ENCODE assay signal across 8 mouse cellular contexts in genomic region chr13:23533560-23534367, GRCm38 (mm10). TPM values are rescaled to one million over a fixed set of nuclear protein-coding genes. Genes with fewer than 3 reads are reported as not detected.
DNase-seq lines count a peak whose midpoint lies in the region; ATAC-seq lines count a peak whose summit lies in the region.
"Not testable (repeated sequence)": the region's sequence is repeated elsewhere in the genome, so short reads cannot be mapped to it uniquely, and the experiment has no call there.

Gene Hist1h2af, plus strand, starts transcription at chr13:23533906.

- peak; percentile 38 for ATAC-seq in intestine, embryonic 14.5 days (replicated peaks; ENCODE audit: low FRiP score, low TSS enrichment, low read depth)

- not testable (repeated sequence) for H3K9me3 ChIP-seq in intestine, embryonic 14.5 days (ENCODE audit: control insufficient read depth, low read length)

- H3K4me1 ChIP-seq in intestine, embryonic 14.5 days (replicated peaks; ENCODE audit: control insufficient read depth, insufficient read depth, low read length), result peaks cover 24% of the 10 kb centered on the region

- peak within 1 kb of the TSS; percentile 70 for H3K4me2 ChIP-seq in intestine, embryonic 14.5 days (ENCODE audit: low read length)

- H3K9ac ChIP-seq in intestine, embryonic 14.5 days (ENCODE audit: low read length), result peak within 1 kb of the TSS; percentile 92

- peak within 1 kb of the TSS; percentile 54 for H3K4me3 ChIP-seq in intestine, embryonic 14.5 days (ENCODE audit: low read depth, low read length)
- peak within 1 kb of the TSS; percentile 41 for H3K4me3 ChIP-seq in macrophage (ENCODE audit: inconsistent target)

- peak; percentile 56 to 84 for DNase-seq in adrenal gland, adult (ENCODE audit: inconsistent age in 2 of 2, low spot score in 1 of 2)
- DNase-seq in embryo, embryonic 10.5 days (ENCODE audit: low spot score), result peak; percentile 95
- DNase-seq in gastrocnemius, postnatal 4 days (ENCODE audit: low spot score in 2 of 2), result peak in 1 of 2 experiments; percentile 64
- peak; percentile 85 for DNase-seq in intestine, embryonic 14.5 days (ENCODE audit: low spot score)
- peak; percentile 69 to 82 for DNase-seq in left cerebral cortex, postnatal 10 days (ENCODE audit: extremely low spot score in 1 of 2, low spot score in 2 of 2)
- DNase-seq in right cerebral cortex, adult 2 months (ENCODE audit: low spot score in 2 of 2), result peak; percentile 75 to 83
- DNase-seq in urinary bladder, postnatal 25 days (ENCODE audit: low spot score), result peak; percentile 40

- not testable (repeated sequence) for H3K36me3 ChIP-seq in intestine, embryonic 14.5 days (ENCODE audit: control insufficient read depth, insufficient read depth, low read length); macrophage (ENCODE audit: inconsistent target)

- under 1% methylated on average over 26 of the region's 53 CpGs for WGBS in intestine, embryonic 14.5 days
- WGBS in macrophage (ENCODE audit: missing documents), result 4% methylated on average over 12 of the region's 53 CpGs

- H3K27ac ChIP-seq in intestine, embryonic 14.5 days (ENCODE audit: low read depth), result peak within 1 kb of the TSS; percentile 99
- H3K27ac ChIP-seq in macrophage, result peak within 1 kb of the TSS; percentile 91

- H3K27me3 ChIP-seq in intestine, embryonic 14.5 days (replicated peaks; ENCODE audit: control insufficient read depth, insufficient read depth, low read length), result not testable (repeated sequence)

- intact Hi-C loops in left cerebral cortex, postnatal 10 days (cut with DNase I), result not testable (repeated sequence)

- H3K79me2 ChIP-seq in macrophage (ENCODE audit: inconsistent target), result not testable (repeated sequence)

RNA-seq across cellular contexts. Expression of gene Hist1h2af, which starts in this region (rescaled TPM):
- total RNA-seq in gastrocnemius, postnatal 4 days (2021), result 100 to 1,000 TPM; 329 to 395 TPM
- 12.1 and 15.7 TPM in 2 replicates for polyA plus RNA-seq in intestine, embryonic 14.5 days (2014; fragmentation: Nextera tagmentation; extraction: Ambion mirVana)
- 10 to 100 TPM; 27.0 to 28.3 TPM for total RNA-seq in left cerebral cortex, postnatal 10 days (2021)
- total RNA-seq in macrophage (2018; cell fraction: chromatin; rRNA removed), result 10 to 100 TPM in 2 of 26 experiments, 1 to 10 TPM in 5, not detected in 19; 3.1 to 25.0 (median 5.3) TPM
- total RNA-seq in macrophage (2018; cell fraction: cytosol; rRNA removed), result 10 to 100 TPM in 15 of 26 experiments, 1 to 10 TPM in 11; 2.6 to 50.6 (median 16.0) TPM
- 10 to 100 TPM in 1 of 26 experiments, 1 to 10 TPM in 14, not detected in 11; 2.4 to 22.9 (median 4.9) TPM for total RNA-seq in macrophage (2018; cell fraction: nucleus; rRNA removed)
- polyA plus RNA-seq in macrophage (2018), result not detected in 3 replicates

Comparison
In these comparisons a context has a peak if more than half of its experiments do, and no peak if none do; other contexts are left out.
1. RNA of gene Hist1h2af (total RNA-seq): 329 to 395 TPM in gastrocnemius, postnatal 4 days; 27.0 to 28.3 TPM in left cerebral cortex, postnatal 10 days; every median in the first group is over 10 times any median in the second.
2. RNA of gene Hist1h2af (polyA plus RNA-seq): 12.1 to 15.7 TPM in intestine, embryonic 14.5 days; not detected in macrophage; every median in the first group is over 10 times any median in the second.